Mouse (Mus musculus): Measurements from ENCODE around the gene Gm382.

DNA sequence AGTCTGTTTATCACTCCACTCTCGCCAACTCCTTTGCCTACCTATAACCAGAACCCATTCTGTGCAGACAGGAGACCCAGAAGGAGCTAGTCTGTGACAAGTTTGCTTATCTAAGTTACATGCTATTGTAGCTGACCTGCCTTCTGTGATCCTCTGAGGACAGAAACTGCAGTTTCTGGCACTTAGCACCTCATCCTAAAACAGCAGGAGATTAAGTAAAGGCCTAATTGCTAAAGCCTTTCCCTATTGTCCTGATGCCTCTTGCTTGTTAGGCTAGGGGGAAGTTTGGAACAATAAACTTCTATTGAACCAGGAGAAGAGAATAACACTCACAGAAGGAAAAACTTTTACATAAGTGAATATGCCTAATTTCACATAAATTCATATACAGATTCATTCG lies 51.5 kb downstream of the Gm382 start:
- no peak for TF ChIP-seq EP300 (optimal IDR thresholded peaks at IDR 0.05)
- no peak for TF ChIP-seq CTCF (IDR thresholded peaks at IDR 0.05; ENCODE audit: low read depth)
